Mouse (Mus musculus) gastrocnemius, postnatal 36 days (tissue): ENCODE data around the gene Auts2. TPM values are rescaled to one million over a fixed set of nuclear protein-coding genes. Genes with fewer than 3 reads are reported as not detected.

Experiments used
- DNase-seq, 2 experiments: peaks; one replicate each; pipeline ENCODE4 v3.0.0; 2022
- intact Hi-C: fragments of 180-260 bp; cut with DNase I; formaldehyde crosslinking; loops from one replicate; pipeline ENCODE4 v1.15.1; 2025
- total RNA-seq, 2 experiments: library from RNA; stranded (reverse); gene quantifications; 2 replicates each; pipeline ENCODE4 v1.2.3; 2021

The Auts2 gene
- total RNA-seq, 2 experiments from 2014 or later, result 14.6 to 15.5 TPM

- no peak for DNase-seq
- intact Hi-C loops, result no loop called here
Observed at GRCm38 (mm10) chr5:132332521-132332920, 210.6 kb downstream of the Auts2 start.

- no peak for DNase-seq
- intact Hi-C loops, result no loop called here
Observed at GRCm38 (mm10) chr5:132329171-132329936, 213.8 kb downstream of the Auts2 start.

- DNase-seq, result no peak
- intact Hi-C loops, result no loop called here
Observed at GRCm38 (mm10) chr5:132324246-132324883, 218.8 kb downstream of the Auts2 start.

- intact Hi-C loops, result no loop called here
- DNase-seq, result no peak
Observed at GRCm38 (mm10) chr5:132323608-132324007, 219.5 kb downstream of the Auts2 start.

GRCm38 (mm10) chr5:132322971-132323370 is 220.2 kb downstream of the Auts2 start:
- no peak for DNase-seq
- intact Hi-C loops, result no loop called here

GRCm38 (mm10) chr5:132318026-132318765 is 224.9 kb downstream of the Auts2 start:
- DNase-seq, result no peak
- intact Hi-C loops, result no loop called here

GRCm38 (mm10) chr5:132316897-132317296 is 226.2 kb downstream of the Auts2 start:
- intact Hi-C loops, result no loop called here
- DNase-seq, result no peak

GRCm38 (mm10) chr5:132314300-132314699 is 228.8 kb downstream of the Auts2 start:
- DNase-seq, result no peak
- intact Hi-C loops, result no loop called here

GRCm38 (mm10) chr5:132307000-132307399 is 236.1 kb downstream of the Auts2 start:
- intact Hi-C loops, result no loop called here

GRCm38 (mm10) chr5:132305354-132305934 is 237.7 kb downstream of the Auts2 start:
- DNase-seq, result no peak
- intact Hi-C loops, result no loop called here

More at GRCm38 (mm10) chr5:132307000-132307399, 236.1 kb downstream of the Auts2 start:
- no peak for DNase-seq

- no peak for DNase-seq
- intact Hi-C loops, result no loop called here
Observed at GRCm38 (mm10) chr5:132302778-132303177, 240.4 kb downstream of the Auts2 start.

- no peak for DNase-seq
- intact Hi-C loops, result no loop called here
Observed at GRCm38 (mm10) chr5:132300794-132301193, 242.3 kb downstream of the Auts2 start.

- no peak for DNase-seq
- intact Hi-C loops, result no loop called here
Observed at GRCm38 (mm10) chr5:132299716-132300115, 243.4 kb downstream of the Auts2 start.

- intact Hi-C loops, result no loop called here
- DNase-seq, result no peak
Observed at GRCm38 (mm10) chr5:132298996-132299395, 244.1 kb downstream of the Auts2 start.

- intact Hi-C loops, result no loop called here
- no peak for DNase-seq
Observed at GRCm38 (mm10) chr5:132297309-132297708, 245.8 kb downstream of the Auts2 start.

GRCm38 (mm10) chr5:132294469-132294868 is 248.7 kb downstream of the Auts2 start:
- no peak for DNase-seq
- intact Hi-C loops, result no loop called here

GRCm38 (mm10) chr5:132292932-132293331 is 250.2 kb downstream of the Auts2 start:
- intact Hi-C loops, result no loop called here
- DNase-seq, result no peak

- DNase-seq, result no peak
- intact Hi-C loops, result no loop called here
Observed at GRCm38 (mm10) chr5:132290606-132291535, 252.3 kb downstream of the Auts2 start.

- no peak for DNase-seq
- intact Hi-C loops, result no loop called here
Observed at GRCm38 (mm10) chr5:132283741-132284140, 259.4 kb downstream of the Auts2 start.
